Mouse (Mus musculus): Measurements from ENCODE around the gene Nudt1. TPM values are rescaled to one million over a fixed set of nuclear protein-coding genes. Genes with fewer than 3 reads are reported as not detected.

Gene Nudt1
- total and polyA plus RNA-seq, 3 experiments: 69.4 to 75.2 (median 74.6) TPM

DNA sequence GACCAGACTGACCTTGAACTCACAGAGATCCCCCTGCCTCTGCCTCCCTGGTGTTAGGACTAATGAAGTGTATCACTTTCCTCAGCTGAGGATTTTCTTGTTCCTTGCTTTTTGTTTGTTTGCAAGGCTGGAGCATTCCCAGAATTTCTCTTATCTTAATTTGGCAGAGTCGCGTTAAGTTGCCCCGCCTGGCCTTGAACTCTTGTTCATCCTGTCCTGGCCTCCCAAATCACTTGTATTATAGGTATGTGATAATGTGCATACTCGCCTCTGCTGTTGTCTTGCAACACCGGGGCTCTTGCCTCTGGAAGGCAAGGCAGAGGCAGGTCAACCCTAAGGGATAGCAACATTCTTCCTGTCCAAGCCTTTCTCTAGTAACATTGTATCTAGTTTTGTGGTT lies 2.6 kb downstream of the Nudt1 start:
- Histone ChIP-seq H3K9ac (ENCODE audit: insufficient read depth, low read depth) (no peak overlapping the region), H3K36me3 (replicated peaks in 1 of 2; ENCODE audit: control insufficient read depth in 1 of 2, insufficient read depth in 1 of 2, low read length in 1 of 2) (peaks cover 19 to 41% of the 10 kb centered on the region in 2 experiments), H3K79me2 (replicated peaks; ENCODE audit: control insufficient read depth, extremely low read depth, insufficient read depth, poor library complexity, severe bottlenecking) (peaks cover 6% of the 10 kb centered on the region), H3K9me3 (replicated peaks; ENCODE audit: low read length) (no peaks in the 10 kb centered on the region), H3K27me3 (replicated peaks) (no peaks in the 10 kb centered on the region), H3K4me1 (ENCODE audit: control insufficient read depth in 1 of 2, insufficient read depth in 2 of 2) (peaks cover 4 to 24% of the 10 kb centered on the region in 2 experiments; a peak in 3 of 4 replicates), H3K4me2 (ENCODE audit: insufficient read depth, low read depth, poor library complexity, severe bottlenecking) (no peak overlapping the region), H3K4me3 (replicated peaks in 1 of 3; ENCODE audit: low read depth in 2 of 3, low read length in 2 of 3, poor library complexity in 1 of 3) (no peak overlapping the region), H3K27ac (ENCODE audit: insufficient read depth, low read depth) (no peak overlapping the region)
- in situ Hi-C loops (cut with MboI; ENCODE audit: low pct_ligation_motif_present, low pct_unique_long_range_greater_than_20kb, low sequenced_read_pairs) (no loop called here), dilution Hi-C loops (cut with MboI; ENCODE audit: extremely low pct_ligation_motif_present, extremely low pct_unique_long_range_greater_than_20kb, low sequenced_read_pairs) (no loop called here)
- TF ChIP-seq CHD1 (IDR thresholded peaks at IDR 0.05; ENCODE audit: low read depth, low read length): no peak
- TF ChIP-seq POLR2A (IDR thresholded peaks at IDR 0.05; ENCODE audit: low read depth, low read length): no peak
- TF ChIP-seq IRF4 (IDR thresholded peaks at IDR 0.05; ENCODE audit: low read depth, low read length): no peak
- no peak for TF ChIP-seq BHLHE40 (IDR thresholded peaks at IDR 0.05; ENCODE audit: low read depth, low read length)
- TF ChIP-seq TBP (conservative IDR thresholded peaks at IDR 0.05; ENCODE audit: low read depth, low read length): no peak
- no peak for TF ChIP-seq E2F4 (IDR thresholded peaks at IDR 0.05; ENCODE audit: insufficient replicate concordance, low read depth, low read length)
- no peak for TF ChIP-seq KAT2A (IDR thresholded peaks at IDR 0.05; ENCODE audit: insufficient replicate concordance, low read length)
- TF ChIP-seq USF2 (conservative IDR thresholded peaks at IDR 0.05; ENCODE audit: low read depth, low read length): no peak
- no peak for TF ChIP-seq TCF12 (IDR thresholded peaks at IDR 0.05; ENCODE audit: low read depth, low read length)
- no peak for TF ChIP-seq PAX5 (IDR thresholded peaks at IDR 0.05; ENCODE audit: low read length)
- TF ChIP-seq CHD2 (IDR thresholded peaks at IDR 0.05; ENCODE audit: low read length): no peak
- TF ChIP-seq NRF1 (IDR thresholded peaks at IDR 0.05; ENCODE audit: low read depth, low read length): no peak
- no peak for TF ChIP-seq USF1 (IDR thresholded peaks at IDR 0.05; ENCODE audit: low read depth, low read length)
- no peak for TF ChIP-seq ZMIZ1 (IDR thresholded peaks at IDR 0.05; ENCODE audit: low read depth, low read length)
- TF ChIP-seq GABPA (IDR thresholded peaks at IDR 0.05; ENCODE audit: insufficient replicate concordance, low read depth, low read length): no peak
- TF ChIP-seq HCFC1 (IDR thresholded peaks at IDR 0.05; ENCODE audit: low read depth, low read length): no peak
- DNase-seq (ENCODE audit: extremely low read depth): no peak

DNA sequence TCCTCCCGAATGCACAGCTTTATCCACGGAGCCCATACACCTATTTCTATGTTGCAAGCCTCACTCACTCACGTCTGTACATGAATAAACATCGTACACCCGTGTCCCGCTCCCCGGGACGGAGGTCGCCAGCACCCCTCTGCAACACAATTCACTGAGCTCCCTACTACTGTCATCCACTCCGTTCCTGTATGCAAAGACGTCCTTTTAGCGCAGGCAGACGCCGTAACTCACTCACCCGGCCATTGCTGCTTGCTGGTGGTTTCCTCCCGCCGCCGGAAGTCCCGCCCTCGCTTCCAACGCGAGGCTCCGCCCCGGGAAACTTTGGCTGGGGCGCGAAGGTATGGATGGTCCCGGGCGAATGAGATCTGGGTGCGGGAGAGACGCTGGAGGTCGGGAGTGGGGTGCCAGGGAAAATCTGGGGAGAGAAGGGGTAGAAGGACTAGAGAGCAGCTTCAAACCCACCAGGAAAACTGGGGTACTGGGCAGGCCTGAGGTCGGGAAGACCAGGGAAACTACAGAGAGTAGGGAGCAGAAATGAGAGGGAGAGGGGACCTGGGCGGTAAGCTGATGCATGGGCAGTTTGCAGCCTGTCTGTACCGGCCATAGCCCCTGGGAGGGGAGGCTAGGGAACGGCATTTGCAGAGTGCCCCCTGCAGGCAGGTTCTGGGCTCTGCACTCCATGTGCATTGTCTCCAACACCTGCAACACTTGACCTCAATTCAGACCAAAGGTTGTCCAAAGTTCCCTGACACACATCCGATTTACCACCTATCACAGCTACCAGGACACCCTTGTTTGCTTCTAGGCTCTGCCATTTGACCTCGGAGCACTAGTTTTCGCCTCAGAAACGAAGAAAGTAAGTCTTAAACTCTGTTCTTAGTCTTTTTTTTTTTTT lies 10.4 kb downstream of the Nudt1 start, which contains the start of gene Mrm2:
Gene Mrm2 (minus strand): TSS at position 284 of the 898 bp plus-strand sequence.
- in situ Hi-C loops (cut with MboI; ENCODE audit: low pct_ligation_motif_present, low pct_unique_long_range_greater_than_20kb, low sequenced_read_pairs): no loop called here
- dilution Hi-C loops (cut with MboI; ENCODE audit: extremely low pct_ligation_motif_present, extremely low pct_unique_long_range_greater_than_20kb, low sequenced_read_pairs): no loop called here
- peak; percentile 89 for DNase-seq (ENCODE audit: extremely low read depth)
- TF ChIP-seq IRF4 (IDR thresholded peaks at IDR 0.05; ENCODE audit: low read depth, low read length) (peak; percentile 31; the same call in 1 of the 2 replicates), ZC3H11A (IDR thresholded peaks at IDR 0.05; ENCODE audit: low read depth, low read length) (no peak), ETS1 (conservative IDR thresholded peaks at IDR 0.05; ENCODE audit: low read depth, low read length) (0 out of 2 replicates have a peak, but pooled peaks have one; percentile 21), ZNF384 (IDR thresholded peaks at IDR 0.05; ENCODE audit: low read depth, low read length) (no peak), BHLHE40 (IDR thresholded peaks at IDR 0.05; ENCODE audit: low read depth, low read length) (no peak), RCOR1 (conservative IDR thresholded peaks at IDR 0.05; ENCODE audit: low read depth, low read length) (no peak), EP300 (IDR thresholded peaks at IDR 0.05; ENCODE audit: low read length) (no peak), RAD21 (IDR thresholded peaks at IDR 0.05; ENCODE audit: low read depth, low read length) (peak; percentile 47), TBP (conservative IDR thresholded peaks at IDR 0.05; ENCODE audit: low read depth, low read length) (0 out of 2 replicates have a peak, but pooled peaks have one; percentile 13), JUN (IDR thresholded peaks at IDR 0.05; ENCODE audit: insufficient read depth, low read depth, low read length) (no peak), CTCF (conservative IDR thresholded peaks at IDR 0.05 in 1 of 2, IDR thresholded peaks at IDR 0.05 in 1 of 2; ENCODE audit: low read depth in 2 of 2, low read length in 2 of 2) (peak; percentile 85 to 94), ELF1 (IDR thresholded peaks at IDR 0.05; ENCODE audit: low read depth, low read length) (peak; percentile 52; the same call in 1 of the 2 replicates), MAZ (IDR thresholded peaks at IDR 0.05; ENCODE audit: low read depth, low read length) (no peak), CHD2 (IDR thresholded peaks at IDR 0.05; ENCODE audit: low read length) (peak; percentile 57), PAX5 (IDR thresholded peaks at IDR 0.05; ENCODE audit: low read length) (no peak), TCF12 (IDR thresholded peaks at IDR 0.05; ENCODE audit: low read depth, low read length) (peak; percentile 80), GABPA (IDR thresholded peaks at IDR 0.05; ENCODE audit: insufficient replicate concordance, low read depth, low read length) (no peak; the same call in 1 of the 2 replicates), USF2 (conservative IDR thresholded peaks at IDR 0.05; ENCODE audit: low read depth, low read length) (no peak), ZMIZ1 (IDR thresholded peaks at IDR 0.05; ENCODE audit: low read depth, low read length) (peak; percentile 78), MAX (IDR thresholded peaks at IDR 0.05; ENCODE audit: low read length) (peak; percentile 76), SMC3 (IDR thresholded peaks at IDR 0.05; ENCODE audit: low read depth, low read length) (peak; percentile 40), POLR2AphosphoS2 (IDR thresholded peaks at IDR 0.05; ENCODE audit: low read depth, low read length) (0 out of 2 replicates have a peak, but pooled peaks have one; percentile 61)

More for the DNA sequence above, 10.4 kb downstream of the Nudt1 start, which contains the start of gene Mrm2:
- Histone ChIP-seq H3K9ac (ENCODE audit: insufficient read depth, low read depth) (peak within 1 kb of the TSS; percentile 96), H3K4me1 (ENCODE audit: control insufficient read depth in 1 of 2, insufficient read depth in 2 of 2) (peaks cover 8 to 23% of the 10 kb centered on the region in 2 experiments), H3K4me3 (replicated peaks in 1 of 3; ENCODE audit: low read depth in 2 of 3, low read length in 2 of 3, poor library complexity in 1 of 3) (peak within 1 kb of the TSS; percentile 78 to 97 (median 93)), H3K27me3 (replicated peaks) (no peaks in the 10 kb centered on the region), H3K36me3 (replicated peaks in 1 of 2; ENCODE audit: control insufficient read depth in 1 of 2, insufficient read depth in 1 of 2, low read length in 1 of 2) (peaks cover 26 to 65% of the 10 kb centered on the region in 2 experiments), H3K79me2 (replicated peaks; ENCODE audit: control insufficient read depth, extremely low read depth, insufficient read depth, poor library complexity, severe bottlenecking) (no peaks in the 10 kb centered on the region), H3K4me2 (ENCODE audit: insufficient read depth, low read depth, poor library complexity, severe bottlenecking) (peak within 1 kb of the TSS; percentile 73), H3K27ac (ENCODE audit: insufficient read depth, low read depth) (peak within 1 kb of the TSS; percentile 77), H3K9me3 (replicated peaks; ENCODE audit: low read length) (no peaks in the 10 kb centered on the region)

All from CH12.LX (cell line).